Mouse (Mus musculus) thymus, adult 2 months (tissue): ENCODE data around the gene Crtc1.

ENCODE experiments used
- CTCF ChIP-seq: fragments of 200-500 bp; IDR thresholded peaks from 2 replicates; pipeline ENCODE4 v1.5.1; 2012; ENCODE audit warnings: mild to moderate bottlenecking, control low read depth, low read length, moderate library complexity, borderline replicate concordance; ENCODE audit not compliant: control insufficient read depth, poor library complexity, insufficient read depth; ENCODE audit errors: extremely low read depth
- POLR2A ChIP-seq: fragments of 200-500 bp; IDR thresholded peaks from 2 replicates; pipeline ENCODE4 v1.6.1; 2012; ENCODE audit warnings: mild to moderate bottlenecking, low read length, control low read depth, moderate library complexity; ENCODE audit not compliant: control insufficient read depth, poor library complexity, insufficient read depth; ENCODE audit errors: extremely low read depth

DNA sequence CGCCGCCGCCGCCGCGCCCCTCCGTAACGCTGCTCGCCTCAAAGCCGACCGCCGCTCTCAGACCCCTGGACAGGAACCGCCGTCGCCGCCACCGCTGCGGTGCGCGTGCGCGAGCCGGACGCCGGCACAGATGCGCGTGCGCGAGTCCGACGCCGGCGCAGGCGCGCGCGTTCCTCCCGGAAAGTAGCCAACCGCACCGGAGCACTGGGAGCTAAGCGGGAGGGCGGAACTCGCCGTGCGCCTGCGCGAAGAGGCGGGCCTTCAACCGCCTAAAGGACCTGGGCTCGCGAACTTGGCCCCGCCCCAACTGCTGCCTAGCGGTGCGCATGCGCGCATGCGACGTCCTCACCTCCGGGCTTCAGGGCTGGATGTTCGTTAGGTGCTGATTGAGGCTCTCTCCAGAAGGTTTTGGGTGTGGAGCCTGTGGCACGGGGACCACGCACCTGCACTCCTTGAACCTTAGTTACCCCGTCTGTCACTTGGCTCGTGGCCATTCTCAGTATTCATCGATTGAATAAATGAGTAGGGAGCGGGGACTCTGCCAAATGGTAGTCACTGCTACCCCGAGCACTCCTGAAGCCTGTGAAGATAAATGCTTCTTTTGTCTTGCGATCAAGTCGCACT is 86.1 kb downstream of the Crtc1 start, which contains the start of gene Upf1:
- peak; percentile 86 for TF ChIP-seq POLR2A
- peak; percentile 55; the same call in 1 of the 2 replicates for TF ChIP-seq CTCF
